Mouse (Mus musculus): ENCODE measurements around the gene Fgd6. TPM values are rescaled to one million over a fixed set of nuclear protein-coding genes. Genes with fewer than 3 reads are reported as not detected.

The Fgd6 gene
- polyA plus RNA-seq, 1 experiment from 2014 or later: 3.1 TPM

- Histone ChIP-seq H3K4me2 (ENCODE audit: low read depth, low read length) (no peak overlapping the region), H3K9me3 (ENCODE audit: control insufficient read depth, low read length) (0 out of 2 replicates have a peak, but pooled peaks cover 15% of the 10 kb centered on the region), H3K27ac (replicated peaks; ENCODE audit: low read depth, low read length) (no peak overlapping the region), H3K4me1 (ENCODE audit: control insufficient read depth, insufficient read depth, low read length) (0 out of 2 replicates have a peak, but pooled peaks cover 3% of the 10 kb centered on the region), H3K4me3 (ENCODE audit: low read depth, low read length) (no peak overlapping the region), H3K9ac (ENCODE audit: low read depth, low read length) (no peak overlapping the region), H3K27me3 (replicated peaks; ENCODE audit: control insufficient read depth, insufficient read depth, low read length) (no peaks in the 10 kb centered on the region), H3K36me3 (ENCODE audit: control insufficient read depth, insufficient read depth, low read length) (peaks cover 14% of the 10 kb centered on the region; the same call in 1 of the 2 replicates)
- DNase-seq (ENCODE audit: low spot score): no peak
- 75% methylated on average over 3 of the region's 3 CpGs for WGBS
- no peak for ATAC-seq (ENCODE audit: low read depth)
Observed at GRCm38 (mm10) chr10:94090032-94090431, 54.2 kb downstream of the Fgd6 start.

GRCm38 (mm10) chr10:94093534-94093933 is 57.7 kb downstream of the Fgd6 start:
- ATAC-seq (ENCODE audit: low read depth): no peak; the same call in 1 of the 2 replicates
- Histone ChIP-seq H3K36me3 (ENCODE audit: control insufficient read depth, insufficient read depth, low read length) (peaks cover 14% of the 10 kb centered on the region; the same call in 1 of the 2 replicates), H3K4me3 (ENCODE audit: low read depth, low read length) (no peak overlapping the region), H3K27me3 (replicated peaks; ENCODE audit: control insufficient read depth, insufficient read depth, low read length) (no peaks in the 10 kb centered on the region), H3K9ac (ENCODE audit: low read depth, low read length) (no peak overlapping the region), H3K27ac (replicated peaks; ENCODE audit: low read depth, low read length) (no peak overlapping the region), H3K4me1 (ENCODE audit: control insufficient read depth, insufficient read depth, low read length) (no peaks in the 10 kb centered on the region), H3K9me3 (ENCODE audit: control insufficient read depth, low read length) (0 out of 2 replicates have a peak, but pooled peaks cover 15% of the 10 kb centered on the region), H3K4me2 (ENCODE audit: low read depth, low read length) (no peak overlapping the region)
- 59% methylated on average over 5 of the region's 5 CpGs for WGBS
- no peak for DNase-seq (ENCODE audit: low spot score)

GRCm38 (mm10) chr10:94095743-94096465 is 60.1 kb downstream of the Fgd6 start:
- ATAC-seq (ENCODE audit: low read depth): no peak
- Histone ChIP-seq H3K4me2 (ENCODE audit: low read depth, low read length) (no peak overlapping the region; the same call in 1 of the 2 replicates), H3K36me3 (ENCODE audit: control insufficient read depth, insufficient read depth, low read length) (peaks cover 11% of the 10 kb centered on the region; the same call in 1 of the 2 replicates)

GRCm38 (mm10) chr10:94097081-94097845 is 61.5 kb downstream of the Fgd6 start:
- peaks cover under 1% of the 10 kb centered on the region; the same call in 1 of the 2 replicates for H3K36me3 ChIP-seq (ENCODE audit: control insufficient read depth, insufficient read depth, low read length)
- no peak overlapping the region for H3K9ac ChIP-seq (ENCODE audit: low read depth, low read length)
- DNase-seq (ENCODE audit: low spot score) (no peak), ATAC-seq (ENCODE audit: low read depth) (no peak)
- no peak overlapping the region for H3K4me3 ChIP-seq (ENCODE audit: low read depth, low read length)
- H3K4me1 ChIP-seq (ENCODE audit: control insufficient read depth, insufficient read depth, low read length): no peaks in the 10 kb centered on the region
- WGBS: 68% methylated on average over 3 of the region's 3 CpGs
- no peaks in the 10 kb centered on the region for H3K27me3 ChIP-seq (replicated peaks; ENCODE audit: control insufficient read depth, insufficient read depth, low read length)
- H3K4me2 ChIP-seq (ENCODE audit: low read depth, low read length): no peak overlapping the region
- 0 out of 2 replicates have a peak, but pooled peaks cover under 1% of the 10 kb centered on the region for H3K9me3 ChIP-seq (ENCODE audit: control insufficient read depth, low read length)
- no peak overlapping the region for H3K27ac ChIP-seq (replicated peaks; ENCODE audit: low read depth, low read length)

More at GRCm38 (mm10) chr10:94095743-94096465, 60.1 kb downstream of the Fgd6 start:
- H3K27ac ChIP-seq (replicated peaks; ENCODE audit: low read depth, low read length): no peak overlapping the region
- no peak overlapping the region for H3K4me3 ChIP-seq (ENCODE audit: low read depth, low read length)
- H3K9me3 ChIP-seq (ENCODE audit: control insufficient read depth, low read length): 0 out of 2 replicates have a peak, but pooled peaks cover 10% of the 10 kb centered on the region
- no peak overlapping the region for H3K9ac ChIP-seq (ENCODE audit: low read depth, low read length)
- H3K4me1 ChIP-seq (ENCODE audit: control insufficient read depth, insufficient read depth, low read length): no peaks in the 10 kb centered on the region
- DNase-seq (ENCODE audit: low spot score): peak; percentile 40
- no peaks in the 10 kb centered on the region for H3K27me3 ChIP-seq (replicated peaks; ENCODE audit: control insufficient read depth, insufficient read depth, low read length)
- WGBS: 65% methylated on average over 17 of the region's 17 CpGs

GRCm38 (mm10) chr10:94098100-94098499 is 62.3 kb downstream of the Fgd6 start:
- Histone ChIP-seq H3K9me3 (ENCODE audit: control insufficient read depth, low read length) (no peaks in the 10 kb centered on the region), H3K9ac (ENCODE audit: low read depth, low read length) (no peak overlapping the region), H3K36me3 (ENCODE audit: control insufficient read depth, insufficient read depth, low read length) (no peaks in the 10 kb centered on the region), H3K4me2 (ENCODE audit: low read depth, low read length) (no peak overlapping the region), H3K27me3 (replicated peaks; ENCODE audit: control insufficient read depth, insufficient read depth, low read length) (no peaks in the 10 kb centered on the region), H3K27ac (replicated peaks; ENCODE audit: low read depth, low read length) (no peak overlapping the region), H3K4me1 (ENCODE audit: control insufficient read depth, insufficient read depth, low read length) (no peaks in the 10 kb centered on the region), H3K4me3 (ENCODE audit: low read depth, low read length) (no peak overlapping the region)
- ATAC-seq (ENCODE audit: low read depth): no peak
- WGBS: 86% methylated on average over 3 of the region's 3 CpGs
- no peak for DNase-seq (ENCODE audit: low spot score)

GRCm38 (mm10) chr10:94105498-94105897 is 69.7 kb downstream of the Fgd6 start:
- Histone ChIP-seq H3K27me3 (replicated peaks; ENCODE audit: control insufficient read depth, insufficient read depth, low read length) (no peaks in the 10 kb centered on the region), H3K36me3 (ENCODE audit: control insufficient read depth, insufficient read depth, low read length) (0 out of 2 replicates have a peak, but pooled peaks cover 4% of the 10 kb centered on the region), H3K4me2 (ENCODE audit: low read depth, low read length) (no peak overlapping the region), H3K9ac (ENCODE audit: low read depth, low read length) (no peak overlapping the region), H3K27ac (replicated peaks; ENCODE audit: low read depth, low read length) (no peak overlapping the region), H3K4me1 (ENCODE audit: control insufficient read depth, insufficient read depth, low read length) (peaks cover 3% of the 10 kb centered on the region; the same call in 1 of the 2 replicates), H3K9me3 (ENCODE audit: control insufficient read depth, low read length) (no peaks in the 10 kb centered on the region), H3K4me3 (ENCODE audit: low read depth, low read length) (no peak overlapping the region)
- no peak for ATAC-seq (ENCODE audit: low read depth)
- 89% methylated on average over 10 of the region's 10 CpGs for WGBS
- DNase-seq (ENCODE audit: low spot score): no peak

GRCm38 (mm10) chr10:94107168-94107567 is 71.4 kb downstream of the Fgd6 start:
- no peak for ATAC-seq (ENCODE audit: low read depth)

GRCm38 (mm10) chr10:94107607-94108006 is 71.8 kb downstream of the Fgd6 start:
- Histone ChIP-seq H3K4me2 (ENCODE audit: low read depth, low read length) (no peak overlapping the region), H3K27ac (replicated peaks; ENCODE audit: low read depth, low read length) (no peak overlapping the region), H3K9ac (ENCODE audit: low read depth, low read length) (no peak overlapping the region), H3K4me1 (ENCODE audit: control insufficient read depth, insufficient read depth, low read length) (peaks cover 5% of the 10 kb centered on the region; the same call in 1 of the 2 replicates), H3K27me3 (replicated peaks; ENCODE audit: control insufficient read depth, insufficient read depth, low read length) (no peaks in the 10 kb centered on the region), H3K36me3 (ENCODE audit: control insufficient read depth, insufficient read depth, low read length) (0 out of 2 replicates have a peak, but pooled peaks cover 4% of the 10 kb centered on the region), H3K9me3 (ENCODE audit: control insufficient read depth, low read length) (no peaks in the 10 kb centered on the region), H3K4me3 (ENCODE audit: low read depth, low read length) (no peak overlapping the region)
- ATAC-seq (ENCODE audit: low read depth): no peak
- DNase-seq (ENCODE audit: low spot score): no peak
- 91% methylated on average over 7 of the region's 7 CpGs for WGBS

More at GRCm38 (mm10) chr10:94107168-94107567, 71.4 kb downstream of the Fgd6 start:
- H3K27ac ChIP-seq (replicated peaks; ENCODE audit: low read depth, low read length): no peak overlapping the region
- no peak overlapping the region for H3K9ac ChIP-seq (ENCODE audit: low read depth, low read length)
- no peak for DNase-seq (ENCODE audit: low spot score)
- peaks cover 5% of the 10 kb centered on the region; the same call in 1 of the 2 replicates for H3K4me1 ChIP-seq (ENCODE audit: control insufficient read depth, insufficient read depth, low read length)
- 0 out of 2 replicates have a peak, but pooled peaks cover 4% of the 10 kb centered on the region for H3K36me3 ChIP-seq (ENCODE audit: control insufficient read depth, insufficient read depth, low read length)
- H3K27me3 ChIP-seq (replicated peaks; ENCODE audit: control insufficient read depth, insufficient read depth, low read length): no peaks in the 10 kb centered on the region
- H3K4me2 ChIP-seq (ENCODE audit: low read depth, low read length): no peak overlapping the region
- no peak overlapping the region for H3K4me3 ChIP-seq (ENCODE audit: low read depth, low read length)
- 72% methylated on average over 4 of the region's 4 CpGs for WGBS
- H3K9me3 ChIP-seq (ENCODE audit: control insufficient read depth, low read length): no peaks in the 10 kb centered on the region
